Mouse (Mus musculus) brain, adult 2 months (tissue): ENCODE data around the gene Rad18.
"Not testable (repeated sequence)": the region's sequence is repeated elsewhere in the genome, so short reads cannot be mapped to it uniquely, and the experiment has no call there.

ENCODE experiments used
- DNase-seq: peaks from one replicate; pipeline ENCODE4 v3.0.0; 2011; ENCODE audit warnings: low read depth, low spot score

The Rad18 gene

GRCm38 (mm10) chr6:112696056-112696950 is at the start of gene Rad18:
Rad18 (minus strand) TSS chr6:112696686.
- peak; percentile 95 for DNase-seq

DNA sequence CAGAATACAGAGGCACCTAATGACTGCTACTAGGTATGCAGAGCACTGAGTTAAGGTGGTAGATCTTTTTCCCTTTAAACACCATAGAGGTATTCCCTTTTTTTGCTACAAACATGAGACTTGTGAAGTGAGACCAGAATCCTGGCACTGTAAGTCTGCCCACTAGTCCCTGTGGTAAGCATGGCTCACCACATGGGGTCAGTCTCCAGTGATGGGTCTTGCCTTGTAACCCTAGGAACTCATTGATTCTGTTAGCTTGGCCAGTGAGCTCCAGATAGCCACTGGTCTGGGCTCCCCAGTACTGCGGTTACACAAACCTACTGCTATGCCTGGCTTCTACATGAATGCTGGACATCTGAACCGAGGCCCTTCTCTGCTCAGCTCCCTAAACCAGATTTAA is 45.8 kb upstream of the Rad18 start:
- peak; percentile 51 for DNase-seq

DNA sequence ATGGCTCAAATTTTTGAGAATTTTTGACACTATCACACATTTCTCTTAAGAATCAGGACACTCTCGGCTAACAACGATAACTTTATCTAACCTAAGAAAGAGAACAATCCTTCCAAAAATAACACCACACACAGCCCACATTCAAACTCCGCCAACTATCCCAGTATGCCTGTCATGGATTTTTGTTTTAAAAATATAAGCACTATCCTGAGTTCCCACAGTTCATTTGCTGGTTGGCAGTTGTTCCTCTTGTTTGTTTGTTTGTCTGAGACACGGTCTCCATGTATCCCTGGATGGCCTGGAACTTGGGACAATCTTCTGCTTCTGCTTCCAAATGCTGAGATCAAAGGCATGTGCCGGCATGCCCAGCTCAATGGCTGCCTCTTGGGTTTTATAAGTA is 45.3 kb upstream of the Rad18 start:
- peak; percentile 45 for DNase-seq

DNA sequence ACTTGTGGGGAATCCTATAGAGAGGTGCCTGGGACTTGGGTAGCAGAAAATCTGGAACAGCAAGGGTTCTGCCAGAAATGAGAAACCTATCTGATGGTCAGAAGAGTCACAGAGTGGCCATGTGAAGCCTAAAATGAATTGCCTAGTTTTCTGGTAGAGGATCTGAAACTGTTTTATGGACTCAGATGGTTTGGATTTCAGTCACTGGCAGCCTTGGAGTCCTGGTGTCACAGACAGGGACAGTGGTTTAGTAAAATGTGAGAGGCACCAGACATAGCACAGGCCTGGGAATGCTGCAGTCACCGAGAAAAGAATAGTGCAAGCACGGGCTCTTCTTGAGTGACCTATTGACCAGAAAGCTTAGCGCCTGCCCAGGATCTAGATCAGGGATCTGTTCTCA is 43.1 kb upstream of the Rad18 start:
- DNase-seq: no peak

DNA sequence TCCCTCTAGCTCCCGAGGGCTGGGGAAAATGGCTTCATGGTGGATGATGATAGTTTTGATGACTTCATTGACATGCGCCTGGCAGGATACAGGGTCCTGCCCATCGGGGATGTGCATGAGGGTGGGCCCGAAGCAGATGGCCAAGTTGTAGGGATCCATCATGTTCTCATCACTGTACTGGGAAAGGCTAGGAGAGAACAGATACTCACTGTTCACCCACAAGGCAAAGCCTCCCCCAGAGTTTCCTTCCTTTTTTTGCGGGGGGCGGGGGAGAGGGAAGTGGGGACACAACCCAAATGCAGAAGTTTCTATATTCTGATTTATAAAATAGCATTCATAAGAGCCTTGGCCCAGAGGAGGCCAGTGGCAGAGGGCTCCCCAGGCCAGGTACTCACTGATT is 42.4 kb upstream of the Rad18 start:
- DNase-seq: no peak

- DNase-seq: no peak
These were observed 40.0 kb upstream of the Rad18 start for GRCm38 (mm10) chr6:112736471-112736870.

- DNase-seq: no peak
These were observed 38.6 kb upstream of the Rad18 start for GRCm38 (mm10) chr6:112735054-112735453.

DNA sequence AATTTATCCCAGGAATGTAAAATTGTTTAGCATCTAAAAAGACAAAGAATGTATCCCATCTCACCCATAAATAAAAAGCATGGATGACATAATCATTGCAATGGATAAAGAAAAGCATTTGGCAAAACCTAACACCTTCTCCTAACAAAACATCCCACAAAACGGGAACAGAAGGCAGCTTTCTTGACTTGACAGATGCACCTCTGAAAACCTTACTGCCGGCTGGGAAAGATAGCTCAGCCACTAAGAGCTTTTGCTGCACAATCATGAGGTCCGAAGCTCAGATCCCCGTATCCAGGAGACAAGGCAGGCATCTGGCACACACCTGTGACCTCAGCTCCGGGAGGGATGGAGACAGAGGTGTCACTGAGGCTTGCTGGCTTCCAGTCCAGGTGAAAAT is 37.5 kb upstream of the Rad18 start:
- DNase-seq: peak; percentile 72

GRCm38 (mm10) chr6:112732434-112732833 is 35.9 kb upstream of the Rad18 start:
- no peak for DNase-seq

DNA sequence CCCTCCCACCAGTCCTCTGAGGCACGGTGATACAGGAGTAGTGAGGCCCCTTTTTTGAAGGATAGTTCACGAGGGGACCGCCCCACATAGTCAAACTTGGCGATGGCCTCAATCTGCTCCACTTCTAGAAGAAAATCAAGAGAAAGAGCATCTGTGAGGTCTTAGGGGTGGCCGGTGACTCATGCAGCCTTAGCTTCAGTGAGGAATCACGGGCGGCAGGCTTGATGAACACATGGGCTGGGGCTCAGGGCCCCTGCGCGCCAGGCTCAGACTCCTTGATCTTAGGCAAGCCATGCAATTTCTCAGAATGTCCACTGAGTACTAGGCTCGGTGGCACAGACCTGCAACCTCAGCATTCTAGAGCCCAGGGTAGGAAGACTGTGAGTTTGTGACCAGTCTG is 34.9 kb upstream of the Rad18 start:
- no peak for DNase-seq

DNA sequence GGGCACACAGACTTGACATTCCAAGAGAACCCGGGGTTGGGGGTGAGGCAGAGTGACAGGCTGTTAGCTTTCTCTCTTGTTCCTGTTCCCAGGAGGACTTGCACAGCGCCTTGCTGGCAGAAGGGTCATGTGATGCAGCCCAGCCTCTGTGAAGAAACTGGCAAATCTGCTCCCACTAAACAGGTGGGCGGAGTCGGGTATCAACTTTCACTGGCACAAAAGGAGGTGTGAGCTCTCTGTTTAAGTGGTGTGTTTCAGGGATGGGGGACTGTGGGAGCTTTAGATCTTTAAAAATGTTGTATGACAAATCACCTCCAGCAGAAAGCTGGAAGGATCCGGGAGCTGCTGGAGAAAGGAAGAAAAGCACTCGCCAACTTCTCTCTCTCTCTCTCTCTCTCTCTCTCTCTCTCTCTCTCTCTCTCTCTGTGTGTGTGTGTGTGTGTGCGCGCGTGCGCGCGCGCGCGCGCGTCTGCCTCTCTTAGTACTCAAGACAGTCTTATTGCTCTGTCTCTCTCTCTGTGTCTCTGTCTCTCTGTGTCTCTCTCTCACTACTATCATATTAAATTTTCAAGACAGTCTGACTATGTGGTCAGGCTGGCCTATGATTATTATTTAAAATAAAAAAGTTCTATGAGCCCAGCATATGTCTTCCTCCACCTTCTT is 32.4 kb upstream of the Rad18 start:
- peak; percentile 94 for DNase-seq

DNA sequence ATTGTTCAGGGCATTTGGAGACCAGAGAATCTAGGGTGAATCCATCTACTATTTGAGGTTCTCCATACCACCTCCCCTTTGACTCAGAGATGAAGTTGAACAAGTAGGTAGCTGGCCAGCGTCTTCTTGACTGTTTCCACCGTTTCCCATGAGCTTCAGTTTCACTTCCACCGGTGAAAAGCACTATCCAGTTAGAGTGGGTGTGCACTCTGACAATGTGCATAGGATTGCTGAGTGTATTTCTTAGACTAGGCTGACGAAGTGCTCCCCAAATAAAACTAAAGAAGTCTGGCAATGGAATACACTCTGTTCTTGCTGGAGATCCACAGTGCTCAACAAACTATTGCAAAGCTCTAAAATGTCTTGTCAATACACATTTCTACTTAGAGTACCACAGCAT is 29.0 kb upstream of the Rad18 start:
- DNase-seq: peak; percentile 44

DNA sequence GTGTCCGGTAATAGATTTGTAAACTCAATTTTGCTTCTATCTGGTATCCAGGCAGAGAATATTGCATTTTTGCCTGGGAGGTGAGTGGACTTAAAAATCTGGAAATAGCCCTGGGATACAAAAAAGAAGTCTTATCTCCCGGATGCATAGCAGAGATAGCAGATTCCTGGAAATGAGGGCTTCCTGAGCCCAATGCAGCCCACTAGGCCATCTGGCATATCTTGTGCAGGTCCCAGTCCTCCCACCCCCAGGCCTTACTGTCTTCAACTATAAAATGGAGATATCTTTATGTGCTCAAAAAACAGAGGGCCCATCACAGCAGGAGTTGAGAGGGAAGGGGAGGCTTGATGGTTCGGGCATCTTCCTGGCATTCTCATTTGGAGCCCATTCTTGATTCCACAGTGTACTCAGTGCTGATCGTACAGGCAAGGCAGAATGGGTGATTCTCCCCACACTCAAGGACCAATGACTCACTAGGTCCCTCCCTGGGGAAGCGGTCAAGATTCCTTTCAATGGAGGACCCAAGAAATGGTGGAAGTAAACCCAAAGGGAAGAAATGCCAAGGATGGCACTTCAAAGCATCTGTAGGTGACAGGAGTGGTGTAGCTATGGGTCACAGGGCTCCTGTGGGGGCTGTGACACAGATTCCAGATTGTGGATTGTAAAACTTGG is 24.1 kb upstream of the Rad18 start:
- DNase-seq: peak; percentile 61

DNA sequence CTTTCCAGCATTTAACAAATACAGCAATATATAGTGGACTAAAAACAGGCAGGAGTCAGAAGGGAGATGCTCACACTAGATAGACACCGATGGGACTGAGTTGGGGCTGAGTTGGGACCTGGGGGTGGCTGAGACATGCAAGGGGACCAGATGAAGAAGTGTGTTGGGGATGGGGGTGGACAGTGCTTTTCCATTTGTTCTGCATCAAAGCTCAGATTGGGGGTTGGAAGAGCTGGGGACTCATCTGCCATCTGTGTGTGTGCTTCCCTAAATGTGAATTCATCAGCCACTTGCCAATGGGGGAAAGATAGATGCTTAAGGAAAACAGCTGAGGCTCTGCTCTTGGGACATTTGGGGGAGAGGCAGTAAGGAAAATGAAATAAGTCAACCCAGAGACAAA is 23.5 kb upstream of the Rad18 start:
- DNase-seq: peak; percentile 81

DNA sequence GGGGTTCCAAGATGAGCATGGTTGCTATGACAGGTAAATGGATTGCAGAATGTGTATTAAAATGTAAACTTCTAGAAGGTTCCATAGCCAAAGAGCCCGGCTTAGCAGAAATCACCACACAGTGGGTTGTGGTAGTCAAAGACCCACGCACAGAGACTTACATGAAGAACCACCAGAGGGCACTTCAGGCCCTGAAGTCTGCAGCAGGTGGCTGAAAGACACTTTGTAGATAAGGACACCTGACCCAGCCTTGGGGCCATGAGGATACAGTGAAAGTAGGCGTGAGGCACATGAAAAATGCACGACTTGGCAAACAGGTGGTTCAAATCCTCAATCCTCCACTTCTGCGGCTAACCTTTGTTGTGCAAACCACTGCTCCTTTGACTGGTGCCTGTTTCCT is 20.7 kb upstream of the Rad18 start:
- DNase-seq: peak; percentile 81

DNA sequence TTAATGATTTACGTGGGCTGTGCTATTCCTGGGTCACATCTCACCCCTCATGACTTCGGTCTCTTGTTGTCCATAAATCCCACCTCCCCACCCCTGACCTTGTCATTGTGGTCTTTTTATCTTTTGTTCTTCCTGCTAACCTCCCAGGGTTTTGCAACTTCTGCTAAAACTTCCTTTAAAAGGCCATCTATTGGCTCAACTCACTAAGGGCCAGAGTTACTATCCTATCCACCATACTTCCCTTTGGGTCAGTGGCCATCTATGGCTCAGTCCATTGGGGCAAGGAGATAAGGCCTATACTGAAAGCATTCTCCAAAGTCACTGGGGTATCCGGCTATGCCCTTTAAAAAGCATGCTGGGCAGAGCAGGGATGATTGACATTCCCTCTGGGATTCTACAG is 17.5 kb upstream of the Rad18 start:
- no peak for DNase-seq

GRCm38 (mm10) chr6:112702296-112702695 is 5.8 kb upstream of the Rad18 start:
- DNase-seq: not testable (repeated sequence)

- peak; percentile 68 for DNase-seq
These were observed 3.9 kb upstream of the Rad18 start for GRCm38 (mm10) chr6:112700392-112700791.

DNA sequence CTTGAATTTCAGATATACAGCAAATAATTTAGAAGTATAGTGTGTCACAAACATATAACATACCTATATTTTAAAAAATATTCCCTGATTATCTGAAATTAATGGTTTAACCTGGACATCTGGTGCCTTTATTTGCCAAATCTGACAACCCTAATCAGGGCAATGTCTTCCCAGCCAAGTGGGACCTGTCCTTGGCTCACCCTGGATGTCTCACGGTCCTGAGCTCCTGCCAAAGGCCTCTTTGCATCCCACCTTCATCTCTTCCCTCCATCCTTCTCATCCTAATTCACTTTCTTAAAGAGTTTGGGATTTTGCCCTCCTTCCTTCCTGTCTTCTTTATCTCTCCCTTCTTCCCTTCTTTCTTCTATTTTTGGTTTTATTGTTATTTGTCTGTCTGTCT is 2.6 kb upstream of the Rad18 start:
- no peak for DNase-seq

DNA sequence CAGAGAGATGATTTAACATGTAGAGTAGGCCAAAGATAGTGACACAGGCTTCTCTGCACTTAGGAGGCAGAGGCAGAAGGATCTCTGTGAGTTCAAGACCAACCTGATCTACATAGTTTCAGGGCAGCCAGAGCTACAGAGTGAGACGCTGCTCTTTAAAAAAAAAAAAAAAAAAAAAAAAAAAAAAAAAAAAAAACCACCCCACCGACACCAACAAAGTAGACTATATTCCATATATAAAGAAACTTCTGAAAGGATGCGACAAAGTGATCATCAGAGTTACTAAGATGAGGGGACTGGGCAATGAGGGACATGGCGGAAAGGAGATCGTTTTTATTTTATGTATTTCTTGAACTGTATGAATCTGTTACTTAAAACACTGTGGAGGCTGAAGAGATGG is 2.0 kb downstream of the Rad18 start:
- no peak for DNase-seq

- no peak for DNase-seq
These were observed 5.0 kb downstream of the Rad18 start for GRCm38 (mm10) chr6:112691523-112691922.

DNA sequence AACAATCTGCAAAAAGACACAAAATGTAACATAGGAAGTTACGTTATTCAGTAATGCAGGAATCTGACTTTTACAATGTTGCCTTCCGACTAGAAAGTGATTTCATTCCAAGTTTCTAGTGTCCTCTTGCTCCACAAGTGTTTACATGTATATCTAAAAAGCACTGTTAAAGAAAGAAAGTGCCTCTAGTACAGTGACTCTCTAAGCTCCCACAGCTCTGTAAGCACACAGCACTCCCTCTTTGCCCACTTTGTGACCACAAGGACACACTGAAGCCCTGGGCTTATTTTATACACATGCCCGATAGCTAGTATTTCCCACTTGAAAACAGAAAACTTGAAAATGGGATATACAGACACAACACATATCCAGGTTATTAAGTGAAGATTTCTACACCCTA is 8.5 kb downstream of the Rad18 start:
- DNase-seq: no peak

DNA sequence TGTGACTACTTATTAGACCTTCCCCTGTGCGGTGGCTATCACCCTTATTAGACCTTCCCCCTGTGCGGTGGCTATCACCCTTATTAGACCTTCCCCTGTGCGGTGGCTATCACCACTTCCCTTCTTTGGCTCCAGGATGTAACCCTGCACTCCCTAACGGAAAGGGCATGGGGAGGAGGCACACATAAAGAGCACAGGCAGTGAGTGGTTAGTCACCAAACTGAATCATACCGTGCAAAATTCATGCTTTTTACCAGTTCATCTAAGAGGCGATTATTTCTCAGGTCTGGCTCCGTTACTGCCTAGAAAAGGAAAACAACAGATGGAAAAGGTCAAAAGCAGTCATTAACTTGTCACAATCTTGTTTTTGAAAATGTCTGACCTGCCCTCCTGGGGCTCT is 10.0 kb downstream of the Rad18 start:
- peak; percentile 35 for DNase-seq
